Mouse (Mus musculus) fibroblast of lung, adult 2 months (primary cell): ENCODE results near the gene Gm42688.
"Not testable (repeated sequence)": the region's sequence is repeated elsewhere in the genome, so short reads cannot be mapped to it uniquely, and the experiment has no call there.

ENCODE experiments used
- DNase-seq: peaks from one replicate; pipeline ENCODE4 v3.0.0-alpha.2; 2011; ENCODE audit warnings: low read depth

Gene Gm42688

DNA sequence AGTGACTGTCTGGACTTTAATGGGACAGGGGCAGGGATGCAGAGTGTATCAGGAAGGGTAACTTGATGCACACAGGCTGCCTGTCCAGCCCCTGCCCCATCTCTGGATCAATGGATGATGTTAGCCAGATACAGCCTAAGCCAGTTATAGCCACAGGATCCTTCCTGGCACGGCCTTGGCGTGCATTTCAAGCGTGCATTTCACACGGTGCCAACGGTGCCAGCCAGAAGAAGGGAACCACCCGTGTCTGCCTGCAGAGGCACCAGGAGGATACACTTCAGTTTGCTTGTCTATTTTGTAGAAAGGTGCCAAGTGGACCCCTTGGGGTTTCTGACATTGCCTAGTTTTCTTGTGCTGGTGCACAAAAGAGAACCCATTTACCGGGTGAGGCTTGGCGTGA is 38.6 kb downstream of the Gm42688 start:
- no peak for DNase-seq

DNA sequence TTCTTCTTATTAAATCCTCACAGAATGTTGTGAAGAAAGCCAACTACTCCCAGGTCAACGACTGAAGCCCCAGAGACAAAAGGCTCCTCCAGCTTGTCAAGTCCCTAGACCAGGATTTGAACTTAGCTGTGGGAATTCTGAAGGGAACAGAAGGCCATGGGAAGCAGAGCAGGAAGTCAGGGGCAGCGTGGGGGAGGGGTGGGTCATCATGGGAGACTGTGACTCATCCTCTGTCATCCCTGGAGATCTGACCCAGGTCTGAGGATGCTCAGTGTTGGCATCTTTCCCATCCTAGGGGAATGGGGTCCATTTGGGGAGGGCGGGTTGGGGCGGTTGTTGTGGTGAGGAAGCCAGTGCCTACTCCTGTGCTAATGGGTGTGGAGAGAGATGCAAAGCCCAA is 40.2 kb downstream of the Gm42688 start:
- no peak for DNase-seq

DNA sequence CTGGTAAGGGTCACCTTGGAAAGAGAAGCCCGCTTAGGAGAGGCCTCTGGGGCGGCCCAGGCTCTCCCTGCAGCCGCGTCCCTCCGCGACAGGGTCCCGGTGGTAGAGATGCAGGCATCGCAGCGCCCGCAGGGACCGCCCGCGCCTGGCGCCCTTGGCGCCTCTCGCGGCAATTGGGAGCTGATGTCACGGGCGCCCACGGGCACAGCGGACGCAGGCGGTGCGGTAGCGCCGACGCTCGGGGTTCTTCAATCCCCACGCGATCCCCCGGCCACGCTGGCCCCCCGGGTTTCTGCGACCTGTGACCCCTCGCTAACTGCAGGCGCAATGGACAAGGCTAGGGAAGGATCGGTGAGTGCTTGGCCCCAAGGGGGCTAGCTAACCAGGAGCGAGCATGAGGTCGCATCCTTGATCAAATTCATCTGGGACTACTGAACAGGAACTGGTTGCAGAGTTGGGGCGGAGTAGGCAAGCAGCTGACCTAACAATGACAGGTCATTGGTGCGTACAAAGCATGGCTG is 40.9 kb downstream of the Gm42688 start:
- DNase-seq, result no peak

DNA sequence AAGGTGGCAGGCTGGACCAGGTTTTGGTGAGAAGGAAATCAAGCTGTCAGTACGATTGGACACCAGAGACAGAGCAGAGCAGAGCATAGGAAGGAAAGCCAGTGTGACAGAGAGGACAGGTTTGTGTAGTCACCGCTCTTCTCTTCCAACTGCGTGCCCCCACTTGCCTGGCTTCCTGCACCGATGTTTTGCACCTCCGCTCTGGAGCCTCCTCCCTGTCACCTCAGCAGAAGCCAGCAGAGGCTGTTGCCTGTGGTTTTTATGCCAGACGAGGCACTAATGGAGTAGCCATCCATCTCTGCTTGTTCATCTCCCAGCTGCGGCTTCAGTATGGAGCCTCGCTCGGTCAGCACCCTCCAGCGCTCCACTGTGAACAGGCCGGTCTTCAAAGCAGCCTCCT is 41.5 kb downstream of the Gm42688 start:
- no peak for DNase-seq

DNA sequence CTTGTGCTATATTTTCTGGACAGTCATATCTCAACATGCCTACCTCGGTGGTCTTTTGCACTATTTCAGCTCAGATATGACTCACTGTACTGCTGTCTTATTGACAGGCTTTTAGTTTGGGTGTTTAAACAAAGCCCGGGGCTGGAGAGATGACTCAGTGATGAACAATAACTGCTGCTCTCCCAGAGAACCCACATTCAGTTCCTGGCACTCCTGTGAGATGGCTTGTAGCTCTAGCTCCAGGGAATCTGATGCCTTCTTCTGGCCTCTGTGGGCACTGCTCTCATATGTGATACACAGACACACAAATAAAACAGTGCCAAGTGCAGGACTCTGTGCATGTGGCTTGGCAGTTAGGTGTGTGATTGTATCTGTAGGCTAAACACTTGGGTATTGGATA is 43.8 kb downstream of the Gm42688 start:
- DNase-seq, result no peak

DNA sequence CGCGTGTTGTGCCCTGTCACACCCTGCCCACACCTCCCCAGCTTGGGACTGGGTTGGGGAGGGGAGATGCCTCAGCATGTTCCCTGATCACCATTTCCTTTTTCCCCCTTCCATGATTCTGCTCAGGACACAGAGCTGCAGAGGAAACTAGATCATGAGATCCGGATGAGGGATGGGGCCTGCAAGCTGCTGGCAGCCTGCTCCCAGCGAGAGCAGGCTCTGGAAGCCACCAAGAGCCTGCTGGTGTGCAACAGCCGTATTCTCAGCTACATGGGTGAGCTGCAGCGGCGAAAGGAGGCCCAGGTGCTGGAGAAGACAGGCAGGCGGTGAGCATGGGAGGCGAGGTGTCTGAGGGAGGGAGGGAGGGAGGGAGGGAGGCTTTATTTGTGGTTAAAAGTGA is 44.4 kb downstream of the Gm42688 start:
- no peak for DNase-seq

DNA sequence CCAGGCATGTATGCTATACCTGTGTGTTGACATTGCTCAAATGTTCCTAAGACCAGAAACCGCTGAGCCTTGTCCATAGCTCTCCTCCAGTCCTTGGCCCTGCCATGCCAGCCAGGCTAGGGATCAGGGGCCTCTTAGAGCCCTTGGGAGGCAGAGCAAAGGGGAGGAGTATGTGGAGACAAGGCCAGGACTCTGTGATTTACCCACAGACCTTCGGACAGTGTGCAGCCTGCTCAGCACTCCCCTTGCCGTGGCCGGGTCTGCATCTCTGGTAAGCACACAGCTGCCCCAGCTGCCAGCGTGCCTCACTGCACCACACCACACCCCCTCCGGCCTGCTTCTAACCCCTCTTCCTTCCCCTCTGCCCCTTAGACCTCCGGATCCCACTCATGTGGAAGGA is 45.9 kb downstream of the Gm42688 start:
- DNase-seq, result no peak

DNA sequence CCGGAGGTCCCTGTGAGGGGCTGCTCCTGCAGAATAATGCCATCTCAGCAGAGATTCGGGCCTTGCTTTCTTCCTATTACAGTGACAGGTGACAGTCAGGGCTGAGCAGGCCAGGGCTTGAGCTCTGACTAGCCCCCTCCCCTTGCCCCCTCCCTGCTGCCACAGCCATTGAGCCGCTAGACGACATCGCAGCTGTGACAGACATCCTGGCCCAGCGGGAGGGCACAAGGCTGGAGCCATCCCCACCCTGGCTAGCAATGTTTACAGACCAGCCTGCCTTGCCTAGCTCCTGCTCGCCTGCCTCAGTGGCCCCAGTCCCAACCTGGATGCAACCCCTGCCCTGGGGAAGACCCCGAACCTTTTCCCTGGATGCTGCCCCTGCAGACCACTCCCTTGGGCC is 50.3 kb downstream of the Gm42688 start:
- DNase-seq, result no peak

DNA sequence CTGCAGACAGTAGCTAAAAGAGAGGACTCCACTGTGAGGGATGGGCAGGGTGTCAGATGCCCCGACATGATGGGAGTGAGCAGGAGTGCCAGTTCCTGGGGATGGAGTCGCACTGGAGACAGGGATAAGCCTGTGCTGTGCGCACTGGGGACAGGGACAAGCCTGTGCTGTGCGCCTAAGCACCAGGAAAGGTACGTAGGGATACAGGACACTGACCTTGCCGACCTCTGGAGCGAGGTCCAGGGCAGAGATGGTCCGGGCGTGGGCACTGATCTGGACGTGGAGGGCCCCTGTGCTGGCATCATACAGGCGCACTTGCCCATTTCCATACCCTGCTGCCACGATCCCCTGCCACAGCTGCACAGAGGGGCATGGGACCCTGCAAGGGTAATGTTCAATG is 51.6 kb downstream of the Gm42688 start:
- DNase-seq, result no peak

DNA sequence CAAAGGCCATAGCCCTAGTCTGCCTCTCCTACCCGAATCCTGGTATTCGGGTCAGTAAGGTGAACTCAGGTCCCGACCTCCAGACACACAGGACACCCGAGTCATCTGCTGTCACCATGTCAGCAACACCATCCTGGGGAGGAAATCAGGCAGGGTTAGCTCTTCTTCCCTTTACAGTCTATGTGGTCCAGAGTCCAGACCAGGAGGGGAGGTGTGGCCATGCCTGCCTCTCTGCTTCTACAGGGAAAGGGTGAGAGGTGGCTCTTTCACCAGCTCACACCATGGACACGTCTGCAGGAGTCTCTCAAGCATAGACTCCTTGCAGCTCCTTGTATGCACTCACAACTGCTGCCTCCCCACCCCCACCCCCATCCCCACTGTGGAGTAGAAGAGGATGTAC is 52.1 kb downstream of the Gm42688 start:
- no peak for DNase-seq

DNA sequence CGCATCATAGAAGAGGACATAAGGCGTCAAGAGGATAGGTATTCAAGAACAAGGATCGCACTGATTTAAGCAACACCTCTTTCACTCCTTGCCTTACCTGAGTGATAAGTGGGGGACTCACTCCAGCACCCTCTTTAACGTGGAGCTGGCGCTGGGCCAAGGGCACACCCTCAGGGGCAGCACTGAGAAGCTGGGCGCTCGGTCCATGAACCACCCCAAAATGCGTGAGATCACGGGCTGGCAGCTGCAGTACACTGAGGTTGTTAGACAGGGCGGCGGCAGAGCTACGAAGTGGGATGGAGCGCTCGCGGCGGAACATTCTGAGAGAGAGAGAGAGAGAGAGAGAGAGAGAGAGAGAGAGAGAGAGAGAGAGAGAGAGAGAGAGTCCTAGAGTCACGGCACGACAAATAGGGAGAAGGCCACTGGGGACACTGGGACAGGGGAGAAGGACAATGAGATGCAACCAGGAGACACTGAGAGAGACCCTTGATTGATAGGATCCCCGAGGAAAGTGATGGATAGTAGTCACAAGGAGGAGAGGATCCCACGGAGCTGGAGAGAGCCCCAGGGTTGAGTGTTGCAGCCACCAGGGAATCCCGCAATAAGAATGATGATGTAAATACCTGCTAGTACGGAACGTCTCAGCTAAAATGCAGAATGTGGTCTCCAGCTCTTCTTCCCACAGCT is 54.3 kb downstream of the Gm42688 start:
- DNase-seq, result no peak

DNA sequence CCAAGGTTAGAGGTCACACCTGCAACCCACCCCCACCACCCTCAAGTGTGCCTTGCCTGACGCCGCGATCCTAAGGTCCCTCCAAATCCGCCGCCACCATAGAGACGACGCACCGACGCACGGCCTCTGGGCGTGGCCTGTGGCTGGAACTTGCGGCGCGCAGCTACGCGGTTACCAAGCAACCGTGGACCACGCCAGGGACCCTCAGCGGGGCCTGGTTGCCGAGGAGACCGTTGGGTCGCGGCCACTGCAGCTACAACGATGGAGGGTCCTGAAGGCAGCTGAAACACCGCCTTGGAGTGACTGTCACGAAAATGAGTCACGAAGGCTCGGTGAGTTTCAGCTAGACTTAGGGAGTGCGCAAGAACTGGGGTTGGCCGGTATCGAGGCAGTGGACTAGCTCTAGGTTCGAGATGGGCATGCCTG is 54.9 kb downstream of the Gm42688 start, which contains the start of the genes Wdr54 and 1700003E16Rik:
Gene Wdr54 (minus strand): TSS at position 139 of the 426 bp plus-strand sequence.
Gene 1700003E16Rik (plus strand): TSS at position 146 of the 426 bp plus-strand sequence.
- DNase-seq, result no peak

DNA sequence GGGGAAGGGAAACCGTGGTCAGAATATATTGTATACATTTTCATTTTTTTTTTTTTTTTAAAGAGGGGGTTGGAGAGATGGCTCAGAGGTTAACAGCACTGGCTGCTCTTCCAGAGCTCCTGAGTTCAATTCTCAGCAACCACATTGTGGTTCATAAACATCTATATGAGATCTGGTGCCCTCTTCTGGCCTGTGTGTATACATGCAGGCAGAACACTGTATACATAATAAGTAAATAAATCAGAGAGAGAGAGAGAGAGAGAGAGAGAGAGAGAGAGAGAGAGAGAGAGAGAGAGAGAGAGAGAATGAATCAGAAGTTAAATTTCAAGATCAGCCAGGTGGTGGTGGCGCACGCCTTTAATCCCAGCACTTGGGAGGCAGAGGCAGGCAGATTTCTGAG is 58.0 kb downstream of the Gm42688 start:
- DNase-seq, result not testable (repeated sequence)
